Mouse (Mus musculus) embryonic fibroblast, embryonic 13.5 days (primary cell): ENCODE measurements at regions not wholly inside any gene's neighbourhood (a gene's known extent, or its start where the extent isn't known, plus 50 kb on each side); places are given as distances from the start of the nearest gene placed in this dataset.

Source experiments
- CTCF ChIP-seq: IDR thresholded peaks from 2 replicates; pipeline ENCODE4 v1.5.1; 2011; ENCODE audit warnings: mild to moderate bottlenecking, control low read depth, low read length, moderate library complexity, borderline replicate concordance; ENCODE audit not compliant: insufficient read depth
- POLR2A ChIP-seq: IDR thresholded peaks from 2 replicates; pipeline ENCODE4 v1.6.1; 2011; ENCODE audit warnings: low read depth, mild to moderate bottlenecking, control low read depth, low read length, moderate library complexity

GRCm38 (mm10) chr11:18681593-18681992, 337.2 kb downstream of the Meis1 start:
- TF ChIP-seq CTCF (no peak), POLR2A (no peak)
